Mouse (Mus musculus): Measurements from ENCODE around the gene Ptger4.
A peak's percentile ranks its signal among the peaks of the same experiment; 100 is the strongest.

The Ptger4 gene

DNA sequence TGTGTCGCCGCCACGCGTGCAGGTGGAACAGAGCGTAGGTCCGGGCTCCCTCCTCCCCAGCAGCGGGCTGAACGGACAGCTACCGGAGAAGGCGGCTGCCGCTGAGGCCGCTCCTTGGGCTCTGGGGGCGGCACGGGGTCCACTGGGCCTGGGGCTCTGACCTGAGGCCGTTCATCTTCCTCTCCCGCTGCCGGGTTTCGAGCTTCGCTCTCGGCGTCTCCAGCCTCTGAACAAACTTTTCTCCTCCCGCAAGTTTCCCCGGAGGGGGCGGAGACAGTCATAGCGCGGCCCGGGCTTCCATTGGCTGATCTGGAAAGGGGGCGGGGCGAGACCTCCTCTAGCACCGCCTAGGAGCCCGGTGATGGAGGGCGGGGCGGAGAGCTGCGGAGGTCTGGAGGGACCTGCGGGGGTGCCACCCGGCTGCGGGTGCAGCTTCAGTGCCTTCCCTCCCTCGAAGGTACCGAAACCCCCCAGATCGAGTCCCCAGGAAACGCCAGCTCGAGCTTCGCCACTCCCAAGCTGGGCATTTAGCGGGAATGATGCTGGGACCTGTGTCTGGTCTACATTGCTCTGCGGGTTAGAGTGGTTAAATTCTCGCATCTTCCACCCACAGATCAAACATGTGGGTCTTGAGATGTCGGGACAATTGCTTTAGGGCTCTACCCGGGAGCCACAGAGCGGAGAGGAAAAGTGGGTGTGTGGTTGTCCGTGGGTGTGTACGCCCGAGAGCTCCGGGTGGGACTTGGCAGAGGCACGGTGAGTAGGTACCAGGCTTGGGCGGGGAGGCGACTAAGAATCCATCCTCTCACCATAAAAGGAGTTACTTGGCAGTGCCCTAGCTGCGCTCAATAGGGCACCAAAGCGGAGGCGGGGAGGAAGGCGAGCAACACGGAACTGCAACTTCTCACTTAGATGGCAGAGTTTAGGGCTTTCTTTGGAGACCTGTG lies at the start of gene Ptger4:
TSS of gene Ptger4 (minus strand) at position 229 of the 947 bp plus-strand sequence.
- DNase-seq (ENCODE audit: low spot score in 2 of 2): peak; percentile 97 to 98

DNA sequence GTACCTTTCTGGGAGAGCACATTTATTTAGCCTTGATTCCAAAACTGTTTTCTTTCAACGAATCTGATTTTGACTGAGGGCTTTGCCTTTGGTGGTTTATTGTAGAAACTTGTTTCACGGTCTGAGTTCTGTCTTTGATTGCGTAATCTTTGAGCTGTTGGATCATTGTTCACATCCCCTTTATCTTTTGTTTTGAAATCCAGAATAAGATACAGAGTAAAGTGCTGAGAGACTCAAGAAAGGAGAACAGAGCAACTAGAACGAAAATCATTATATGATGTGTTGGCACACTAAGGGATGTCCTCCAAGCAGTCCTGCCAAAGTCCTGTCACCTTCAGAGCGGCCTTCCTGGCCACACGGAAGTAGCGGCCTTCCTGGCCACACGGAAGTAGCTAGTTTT lies 44.4 kb upstream of the Ptger4 start:
- DNase-seq (ENCODE audit: low spot score in 2 of 2): no peak

DNA sequence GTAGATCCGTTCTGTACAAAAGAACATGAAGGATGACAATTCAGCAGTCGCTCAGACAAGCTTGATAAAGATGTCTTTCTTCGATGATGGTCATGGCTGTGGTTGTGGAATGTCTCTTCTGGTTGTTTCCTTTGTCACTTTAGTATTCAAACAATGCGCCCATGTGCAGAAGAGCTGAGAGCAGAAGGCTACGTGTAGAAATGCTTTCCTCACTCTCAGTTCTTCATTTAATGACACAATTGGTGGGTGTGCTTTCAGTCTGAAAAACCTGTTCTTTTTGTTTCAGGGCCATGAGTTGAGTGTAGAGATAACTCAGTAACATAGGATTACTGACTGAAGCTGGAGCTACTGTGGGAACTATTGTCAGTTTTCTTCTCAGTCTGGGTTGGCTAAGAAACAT lies 43.1 kb upstream of the Ptger4 start:
- DNase-seq (ENCODE audit: low spot score in 2 of 2): no peak

DNA sequence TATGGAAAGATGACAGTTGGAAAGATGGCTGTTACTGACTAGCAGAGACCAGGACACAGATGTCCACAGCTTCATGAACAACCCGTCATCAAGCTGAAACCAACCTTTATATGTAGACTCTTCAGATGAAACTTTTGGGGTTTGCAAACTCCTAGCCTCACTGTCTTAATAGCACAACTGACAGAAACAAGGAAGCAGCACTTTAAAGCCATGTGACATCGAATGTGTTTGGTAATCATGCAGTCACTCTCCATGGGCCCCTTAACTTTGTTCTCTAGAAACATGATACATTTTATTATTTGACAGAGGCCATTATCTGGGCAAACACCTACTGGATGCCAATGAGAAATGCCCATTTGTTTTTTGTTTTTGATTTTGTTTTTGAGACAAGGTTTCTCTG lies 37.3 kb upstream of the Ptger4 start:
- DNase-seq (ENCODE audit: low spot score in 2 of 2): no peak

DNA sequence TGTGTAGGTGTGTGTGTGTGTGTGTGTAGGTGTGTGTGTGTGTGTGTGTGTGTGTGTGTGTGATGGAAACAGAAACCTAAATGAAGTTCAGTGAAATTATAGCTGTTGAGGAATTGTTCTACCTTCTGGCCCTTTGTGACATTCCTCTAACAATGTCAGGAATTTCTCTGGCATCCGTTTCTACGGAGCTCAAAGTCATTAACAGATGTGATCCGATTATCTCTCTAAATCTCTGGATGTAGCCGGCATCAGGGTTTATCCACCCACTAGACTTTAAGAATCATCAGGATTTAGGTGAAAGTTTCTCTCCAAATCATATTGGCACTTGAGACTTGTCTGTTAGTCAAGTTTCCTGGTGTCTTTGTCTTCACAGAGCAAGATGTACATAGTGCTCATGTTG lies 35.8 kb upstream of the Ptger4 start:
- DNase-seq (ENCODE audit: low spot score in 2 of 2): no peak

DNA sequence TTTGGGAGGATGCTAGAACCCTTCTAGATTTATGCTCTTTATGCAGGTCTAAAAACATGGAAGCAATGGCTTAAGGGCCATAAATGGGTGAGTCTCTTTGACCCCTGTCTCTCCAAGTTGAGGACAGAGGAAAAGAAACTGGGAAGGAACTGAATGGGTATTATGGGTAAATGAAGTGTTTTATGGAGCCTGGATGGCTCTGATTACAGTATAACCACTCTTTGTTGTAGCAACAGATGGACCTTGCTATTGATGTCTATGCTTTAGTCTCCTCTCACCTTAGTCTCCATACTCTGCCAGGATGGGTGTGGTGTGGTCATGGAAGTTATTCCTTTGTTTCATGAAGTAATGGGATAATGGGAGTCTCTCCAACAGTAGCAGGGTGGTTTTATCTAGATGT lies 34.5 kb upstream of the Ptger4 start:
- no peak for DNase-seq (ENCODE audit: low spot score in 2 of 2)

DNA sequence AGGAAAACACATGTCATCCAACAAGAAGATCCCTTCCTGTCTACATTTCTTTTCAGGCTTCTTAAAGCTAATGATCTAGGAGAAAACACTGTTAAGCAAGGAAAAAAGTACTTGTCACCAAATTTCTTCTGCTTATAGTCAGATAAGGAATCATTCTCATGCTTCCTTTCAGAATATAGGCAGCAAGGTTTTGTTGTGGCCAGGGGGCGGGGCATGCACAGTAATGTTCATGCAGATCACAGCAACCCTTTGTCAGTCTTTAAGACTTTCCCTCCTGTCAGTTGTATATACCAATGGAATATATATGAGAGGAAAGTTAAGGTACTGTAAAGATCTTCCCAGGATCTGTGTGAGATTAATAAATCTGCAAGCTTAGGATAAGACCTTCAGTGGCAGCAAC lies 30.0 kb upstream of the Ptger4 start:
- DNase-seq (ENCODE audit: low spot score in 2 of 2): no peak

DNA sequence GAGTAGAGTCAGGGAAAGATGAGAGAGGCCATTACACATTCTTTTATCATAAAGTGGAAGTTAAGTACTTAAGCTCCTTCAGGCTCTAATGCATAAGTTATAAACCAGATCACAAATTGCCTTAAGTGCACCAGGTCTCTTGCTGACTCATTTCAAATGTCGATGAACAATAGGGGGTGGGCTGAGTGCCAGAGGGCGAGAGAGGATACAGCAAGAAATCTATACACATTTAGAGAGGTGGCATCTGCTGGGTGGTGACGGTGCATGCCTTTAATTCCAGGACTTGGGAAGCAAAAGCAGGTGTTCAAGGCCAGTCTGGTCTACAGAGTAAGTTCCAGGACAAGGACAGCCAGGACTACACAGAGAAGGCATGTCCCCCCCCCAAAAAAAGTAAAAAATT lies 22.1 kb upstream of the Ptger4 start:
- DNase-seq (ENCODE audit: low spot score in 2 of 2): no peak

DNA sequence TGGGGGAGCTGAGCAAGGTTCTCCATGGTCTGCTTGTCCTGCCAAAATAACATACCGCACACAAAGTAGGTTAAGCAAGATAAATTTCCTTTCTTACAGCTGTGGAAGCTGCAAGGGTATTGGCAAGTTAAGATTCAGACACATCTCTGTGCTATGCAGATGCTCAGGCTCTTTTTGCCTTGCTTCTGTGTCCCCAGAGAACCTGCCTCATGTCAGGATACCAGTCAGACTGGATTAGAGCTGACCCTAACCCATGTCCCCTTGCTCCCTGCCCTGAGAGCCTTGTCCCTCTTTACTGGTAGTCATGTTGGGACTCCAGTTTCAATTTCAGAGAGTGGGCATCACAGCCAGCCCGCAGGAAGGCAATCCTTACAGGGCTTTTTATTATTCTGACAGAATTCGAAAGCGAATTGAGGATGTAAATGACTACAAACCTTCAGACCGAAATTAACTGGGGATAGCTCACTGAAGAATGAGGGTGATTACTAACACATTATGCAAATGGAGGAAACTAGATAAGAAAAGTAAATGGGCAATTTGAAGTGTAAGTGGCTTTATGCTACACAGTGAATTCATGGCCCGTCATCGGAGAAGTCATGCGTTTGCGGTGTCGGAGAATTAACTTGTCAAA lies 19.0 kb upstream of the Ptger4 start:
- peak in 1 of 2 experiments; percentile 53 for DNase-seq (ENCODE audit: low spot score in 2 of 2)

DNA sequence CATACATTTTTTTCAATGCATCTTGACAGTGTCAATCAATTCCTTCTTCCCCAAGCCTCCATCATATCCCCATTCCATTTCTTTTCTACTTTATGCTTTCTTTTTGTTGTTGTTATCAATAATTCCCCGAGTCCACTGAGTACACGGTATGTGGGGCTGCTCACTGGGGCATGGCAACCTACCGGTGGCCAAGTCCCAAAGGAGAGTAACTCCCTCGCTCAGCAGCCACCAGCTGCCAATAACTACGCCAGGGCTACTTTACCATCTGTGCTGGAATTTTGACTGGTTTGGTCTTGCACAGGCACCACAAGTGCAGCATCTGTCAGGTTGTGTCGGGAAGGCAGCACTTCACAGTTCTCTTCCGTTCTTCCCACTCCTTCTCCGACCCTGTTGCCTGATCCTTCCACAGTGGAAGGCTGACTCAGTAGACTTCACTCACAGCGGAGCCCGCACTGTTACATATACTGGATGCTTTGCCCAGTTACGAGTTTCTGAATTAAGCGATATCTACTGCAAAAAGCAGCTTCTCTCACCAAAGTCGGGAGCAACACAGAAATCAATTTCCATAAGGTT lies 18.2 kb upstream of the Ptger4 start:
- DNase-seq (ENCODE audit: low spot score in 2 of 2): peak in 1 of 2 experiments; percentile 51

DNA sequence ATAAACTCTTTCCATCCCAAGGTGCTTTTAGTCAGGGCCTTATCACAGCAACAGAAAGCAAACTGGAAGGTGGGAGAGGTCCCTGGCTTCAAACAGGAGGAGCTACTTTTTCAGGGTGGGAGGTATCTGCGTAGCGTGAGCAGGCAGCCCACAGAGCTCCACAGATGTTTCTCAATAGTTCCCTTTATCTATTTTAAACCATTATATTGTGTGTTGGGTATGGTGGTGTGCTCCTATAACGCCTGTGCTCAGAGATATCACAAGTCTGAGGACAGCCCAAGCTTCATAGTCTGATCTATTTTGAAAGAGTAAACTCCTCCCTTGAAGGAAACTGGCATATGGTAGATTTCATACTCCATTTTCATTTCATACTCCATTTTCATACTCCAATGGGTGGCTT lies 17.0 kb upstream of the Ptger4 start:
- DNase-seq (ENCODE audit: low spot score in 2 of 2): peak in 1 of 2 experiments; percentile 50

DNA sequence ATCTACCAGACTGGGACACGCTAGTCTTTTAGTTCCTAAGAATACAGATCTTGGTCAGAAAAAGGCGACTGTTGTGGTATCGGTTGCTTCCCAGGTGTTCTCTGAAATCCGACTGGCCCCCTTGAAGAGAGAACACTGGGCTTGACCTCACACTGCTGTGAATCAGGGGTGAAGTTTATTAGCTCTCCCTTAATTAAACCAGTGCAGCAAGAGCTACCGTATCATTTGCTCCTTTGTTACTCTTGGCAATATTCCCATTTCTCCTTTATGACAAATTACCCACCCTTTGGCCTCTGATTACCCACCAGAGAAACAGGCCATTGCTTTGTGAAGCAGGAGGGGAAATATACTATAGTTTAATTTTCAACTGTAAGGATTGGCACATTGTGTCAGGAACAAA lies 16.2 kb upstream of the Ptger4 start:
- no peak for DNase-seq (ENCODE audit: low spot score in 2 of 2)

DNA sequence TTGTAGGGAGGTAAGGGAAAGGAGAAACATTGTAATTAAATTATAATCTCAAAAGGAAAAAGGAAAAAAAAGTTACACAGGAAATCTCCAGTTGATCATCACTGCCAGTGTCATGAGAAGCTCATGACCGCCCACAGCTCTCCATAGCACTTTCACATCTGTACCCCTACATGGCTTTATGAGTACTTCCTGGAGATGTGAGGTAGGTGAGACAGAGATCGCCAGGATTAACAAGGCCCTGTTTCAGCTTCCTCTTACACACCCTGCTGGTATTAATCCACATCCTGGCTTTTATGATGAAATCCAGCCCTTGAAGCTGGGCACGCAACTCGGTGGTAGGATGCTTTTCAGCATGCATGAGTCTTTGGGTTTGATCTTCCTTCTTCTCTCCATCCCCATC lies 6.2 kb upstream of the Ptger4 start:
- no peak for DNase-seq (ENCODE audit: low spot score in 2 of 2)

DNA sequence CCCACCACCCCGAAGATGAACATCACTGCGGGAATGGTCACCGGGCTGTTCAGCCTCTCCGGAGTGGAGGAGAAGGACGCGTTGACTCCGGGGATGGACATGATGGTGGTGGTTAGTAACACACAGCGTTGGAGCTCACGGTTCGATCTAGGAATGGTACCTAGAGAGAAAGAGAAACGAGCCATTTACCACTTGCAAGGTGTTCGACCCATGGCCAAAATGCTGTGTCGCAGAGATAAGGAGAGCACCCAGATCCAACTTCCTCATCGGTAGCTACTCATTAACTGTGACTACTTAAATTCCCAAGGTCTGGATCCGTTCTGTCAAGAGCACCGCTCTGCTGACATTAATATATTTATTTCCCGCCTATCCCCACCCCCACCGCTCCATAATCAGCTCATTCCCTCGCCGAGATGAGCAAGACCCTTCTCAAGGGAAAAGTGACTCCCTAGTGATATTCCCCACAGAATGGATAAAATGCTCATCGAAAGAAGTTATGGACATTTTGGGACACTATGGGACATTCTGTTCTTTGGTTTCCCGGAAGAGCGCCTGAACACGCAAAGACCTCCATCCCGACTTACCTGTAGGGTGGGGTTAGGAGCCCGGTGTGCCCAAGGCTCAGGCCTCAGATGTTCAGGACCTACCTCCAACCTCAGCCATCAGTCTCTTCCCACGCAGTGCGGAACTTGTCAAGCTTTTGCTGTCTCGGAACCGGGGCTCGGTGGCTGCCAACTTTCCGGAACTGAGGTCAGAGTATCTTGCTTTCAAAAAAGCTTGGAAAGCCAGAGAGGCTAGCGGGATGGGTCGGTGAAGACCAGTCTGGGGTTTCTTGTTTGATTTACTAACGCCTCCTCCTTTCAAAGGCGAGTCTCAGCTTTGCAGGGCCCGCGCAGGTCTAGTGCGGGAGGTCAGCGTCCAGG lies 690 bp downstream of the Ptger4 start:
- peak in 1 of 2 experiments; percentile 76 for DNase-seq (ENCODE audit: low spot score in 2 of 2)

DNA sequence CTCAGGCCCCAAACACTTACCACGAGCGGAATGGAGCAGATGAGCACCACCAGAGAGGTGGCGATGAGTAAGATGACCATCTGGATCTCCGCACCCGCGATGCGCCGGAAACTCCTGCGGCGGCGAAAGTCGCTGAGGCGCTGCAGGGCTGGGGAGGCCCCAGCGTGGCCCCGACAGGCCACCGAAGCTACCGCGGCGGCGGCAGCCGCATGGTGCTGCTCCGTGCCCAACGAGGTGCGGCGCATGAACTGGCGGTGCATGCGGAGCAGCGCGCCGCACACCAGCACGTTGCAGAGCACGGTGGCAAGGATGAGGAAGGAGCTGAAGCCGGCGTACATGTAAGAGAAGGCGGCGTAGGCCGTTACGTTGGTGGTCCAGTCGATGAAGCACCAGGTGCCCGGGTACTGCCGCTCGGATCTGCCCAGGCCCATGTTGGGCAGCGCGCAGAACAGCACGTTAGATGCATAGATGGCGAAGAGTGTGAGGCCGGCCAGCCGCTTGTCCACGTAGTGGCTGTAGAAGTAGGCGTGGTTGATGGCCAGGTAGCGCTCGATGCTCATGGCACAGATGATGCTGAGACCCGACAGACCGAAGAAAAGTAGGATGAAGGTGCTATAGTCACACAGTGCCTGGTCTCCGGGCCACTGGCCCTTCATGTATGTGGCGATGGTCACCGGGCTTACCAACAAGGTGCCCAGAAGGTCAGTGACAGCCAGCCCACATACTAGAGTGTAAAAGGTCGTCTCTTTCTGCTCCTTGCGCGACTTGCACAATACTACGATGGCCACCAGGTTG lies 1.5 kb downstream of the Ptger4 start:
- DNase-seq (ENCODE audit: low spot score in 2 of 2): peak; percentile 46 to 78

DNA sequence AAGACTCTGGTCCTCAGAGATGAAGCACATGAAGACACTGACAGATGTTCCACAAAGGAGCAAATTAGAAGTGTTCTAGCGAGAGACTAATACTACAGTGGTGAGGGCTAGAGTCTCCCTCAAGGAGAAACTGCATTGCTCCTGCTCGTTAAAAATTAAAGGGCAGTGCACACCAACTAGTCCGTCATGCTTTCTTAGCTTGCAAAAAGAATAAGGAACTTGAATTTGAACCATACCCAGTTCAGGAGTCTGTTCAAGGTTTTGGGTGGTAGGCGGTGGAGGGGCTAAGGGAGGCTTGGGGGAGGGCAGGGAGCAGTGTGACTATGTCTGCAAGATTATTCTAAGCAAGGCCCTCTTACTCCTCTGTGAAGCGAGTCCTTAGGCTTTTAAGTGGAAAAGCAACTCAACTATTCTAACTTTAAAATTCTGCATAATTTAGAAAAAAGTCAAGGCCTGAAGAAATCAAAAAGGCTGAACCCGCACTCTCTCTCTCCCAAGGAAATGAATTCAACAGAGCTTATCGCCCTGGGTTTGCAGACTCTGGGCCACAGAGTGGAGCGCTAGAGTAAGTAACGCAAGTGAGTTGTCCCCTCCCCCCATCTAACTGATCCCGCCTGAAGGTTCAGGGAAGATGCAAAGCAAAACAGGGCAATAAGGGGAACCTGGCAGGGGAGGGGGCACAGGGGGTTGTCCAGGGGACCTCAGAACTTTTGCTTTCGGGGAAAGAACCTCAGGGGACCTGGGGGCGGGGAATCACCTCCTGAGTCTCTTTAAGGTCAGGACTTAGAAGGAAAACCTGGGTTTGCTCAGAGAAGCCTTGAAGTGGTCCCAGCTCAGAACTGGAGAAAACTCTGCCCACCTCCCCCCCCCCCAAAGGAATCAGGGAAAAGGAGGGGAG lies 2.4 kb downstream of the Ptger4 start:
- DNase-seq (ENCODE audit: low spot score in 2 of 2): peak in 1 of 2 experiments; percentile 53

DNA sequence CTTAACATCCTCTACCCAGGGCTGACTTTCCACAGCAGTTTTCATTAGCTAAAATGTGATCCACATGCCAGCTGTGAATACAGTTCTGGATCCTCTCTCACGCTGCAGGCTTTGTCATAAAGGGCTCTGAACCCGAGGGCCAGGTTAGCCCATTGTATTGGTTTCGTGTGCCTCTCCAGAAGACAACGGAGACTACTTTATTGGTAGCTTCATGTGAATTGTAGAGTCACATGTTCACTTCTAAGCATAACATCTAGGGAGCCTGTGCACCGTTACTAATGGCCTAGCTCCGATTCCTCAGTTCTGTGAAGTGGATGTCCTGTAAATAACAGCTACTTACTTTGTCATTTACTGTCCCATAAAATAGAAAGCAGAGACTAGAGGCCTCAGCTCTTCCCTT lies 3.6 kb downstream of the Ptger4 start:
- no peak for DNase-seq (ENCODE audit: low spot score in 2 of 2)

DNA sequence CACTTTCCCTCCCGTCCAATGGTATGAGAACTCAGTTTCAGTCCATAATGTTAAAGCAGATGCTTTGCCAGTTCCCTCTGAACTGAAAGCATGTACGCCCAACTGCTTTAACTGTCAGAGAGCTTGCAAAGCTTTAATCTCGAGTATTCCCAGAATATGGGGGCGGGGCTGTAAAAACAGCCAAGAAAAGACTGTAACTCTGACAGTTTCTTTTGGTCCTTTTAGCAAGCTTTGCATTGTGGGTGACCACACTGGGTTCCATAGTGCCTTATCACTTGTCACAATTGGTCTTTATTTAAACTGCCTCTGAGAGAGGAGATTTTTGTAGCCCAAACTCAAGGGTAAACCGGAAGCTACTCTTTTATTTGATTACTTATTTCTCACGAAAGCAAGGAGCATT lies 4.1 kb downstream of the Ptger4 start:
- peak in 1 of 2 experiments; percentile 37 for DNase-seq (ENCODE audit: low spot score in 2 of 2)

DNA sequence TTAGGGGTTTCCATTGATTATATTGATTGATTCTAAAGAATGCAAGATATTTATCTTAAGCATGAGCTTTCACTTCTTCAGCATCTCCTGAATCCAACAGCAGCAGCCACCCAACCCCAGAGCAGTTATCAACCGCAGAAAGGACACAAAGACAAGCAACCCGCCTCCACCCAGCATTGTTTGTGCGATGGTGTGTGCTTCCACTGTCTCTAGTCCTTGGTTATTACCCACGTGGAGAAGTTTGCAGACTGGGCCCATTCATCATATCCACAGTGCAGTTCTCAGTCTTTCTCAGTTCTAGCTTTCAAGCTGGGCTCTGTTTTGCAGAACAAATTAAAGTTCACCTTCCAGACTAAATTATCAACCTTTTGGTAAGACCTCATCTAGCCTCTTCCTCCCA lies 4.6 kb downstream of the Ptger4 start:
- DNase-seq (ENCODE audit: low spot score in 2 of 2): no peak

DNA sequence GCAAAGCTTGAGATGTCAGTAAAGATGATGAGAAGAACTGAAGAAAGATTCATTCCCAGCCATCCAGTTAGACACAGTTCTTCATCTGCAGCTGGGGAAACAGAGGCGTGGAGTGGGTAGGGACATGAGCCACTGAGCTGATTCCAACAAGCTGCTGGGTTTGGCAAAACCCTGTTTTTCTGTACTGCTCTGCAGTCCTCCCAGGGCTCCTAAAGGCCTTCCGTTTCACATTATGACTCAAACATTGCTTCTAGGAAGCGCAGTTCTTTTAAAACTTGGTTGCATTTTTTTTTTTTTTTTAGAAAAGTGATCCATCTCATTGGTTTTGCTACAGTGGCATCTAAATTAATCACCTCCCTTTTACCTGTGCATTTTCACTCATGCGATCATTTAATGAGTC lies 5.4 kb downstream of the Ptger4 start:
- no peak for DNase-seq (ENCODE audit: low spot score in 2 of 2)

Measured in spleen, postnatal 4 days (tissue).